Mouse (Mus musculus) cerebral cortex, adult 2 months (tissue): ENCODE measurements around the gene C77080.

Experiments
- WGBS: fragments of 180-500 bp; shearing (Covaris S2); methylation state at CpG from one replicate; pipeline ENCODE4 v1.1.7; 2018; 5-methylcytosine and 5-hydroxymethylcytosine counted together

Gene C77080

DNA sequence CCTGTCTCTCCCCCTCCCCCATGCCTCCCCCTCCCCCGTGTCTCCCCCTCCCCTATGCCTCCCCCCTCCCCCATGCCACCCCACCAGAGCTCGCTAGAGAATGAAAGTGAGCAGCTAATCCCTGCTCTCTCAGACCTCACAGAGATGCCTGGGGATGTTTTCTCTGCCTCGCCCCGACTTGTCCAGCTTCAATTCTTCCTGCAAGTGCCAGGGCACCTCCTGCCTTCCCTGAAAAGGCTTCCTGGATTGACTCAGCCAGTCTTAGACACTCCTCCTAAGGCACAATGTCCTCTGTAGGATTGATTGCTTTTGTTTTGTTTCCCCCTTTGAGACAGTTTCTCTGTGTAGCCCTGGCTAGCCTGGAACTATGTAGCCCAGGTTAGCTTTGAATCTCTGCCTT, at the start of gene C77080:
Gene C77080, minus strand, starts transcription at position 209 of the 400 bp plus-strand sequence.
- WGBS = 35% methylated on average over 3 of the region's 4 CpGs

DNA sequence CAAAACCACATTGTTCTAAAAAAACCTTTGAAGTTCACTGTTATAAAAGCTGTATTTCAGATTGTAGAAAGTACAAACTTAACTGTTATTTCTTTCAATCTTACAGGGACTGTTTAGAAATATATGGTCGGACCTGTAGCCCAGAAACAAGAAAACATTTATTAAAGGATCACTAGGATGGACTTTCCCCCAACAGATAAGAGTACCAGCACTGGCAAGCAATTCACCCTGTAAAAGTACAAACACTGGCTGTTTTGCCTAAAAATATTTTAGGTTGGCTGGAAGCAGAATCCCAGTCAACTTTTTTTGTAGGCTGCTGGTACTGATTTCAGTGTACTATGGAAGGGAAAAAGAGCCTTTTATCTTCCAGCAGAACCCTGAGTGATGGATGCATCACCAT, 46.7 kb upstream of the C77080 start:
- 96% methylated on average over 1 of the region's 1 CpGs for WGBS

DNA sequence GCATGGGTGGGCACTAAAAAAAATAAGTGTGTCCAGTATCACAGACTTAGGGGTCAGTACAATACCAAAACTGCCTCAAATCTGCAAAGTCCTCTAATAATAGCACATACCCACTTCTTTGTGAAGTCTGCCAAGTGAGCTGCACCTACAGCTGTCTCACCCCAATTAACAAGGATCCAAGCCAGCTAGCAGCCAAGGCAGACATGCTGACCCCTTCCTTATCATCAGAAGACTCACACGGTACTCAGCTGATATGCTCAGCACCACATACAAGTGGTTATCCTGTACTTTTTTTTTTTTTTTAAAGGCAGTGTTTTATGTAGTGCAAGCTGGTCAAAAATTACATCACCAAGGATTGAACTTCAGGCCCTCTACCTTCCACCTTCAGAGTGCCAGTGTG, 43.1 kb upstream of the C77080 start:
- 38% methylated on average over 1 of the region's 1 CpGs for WGBS

DNA sequence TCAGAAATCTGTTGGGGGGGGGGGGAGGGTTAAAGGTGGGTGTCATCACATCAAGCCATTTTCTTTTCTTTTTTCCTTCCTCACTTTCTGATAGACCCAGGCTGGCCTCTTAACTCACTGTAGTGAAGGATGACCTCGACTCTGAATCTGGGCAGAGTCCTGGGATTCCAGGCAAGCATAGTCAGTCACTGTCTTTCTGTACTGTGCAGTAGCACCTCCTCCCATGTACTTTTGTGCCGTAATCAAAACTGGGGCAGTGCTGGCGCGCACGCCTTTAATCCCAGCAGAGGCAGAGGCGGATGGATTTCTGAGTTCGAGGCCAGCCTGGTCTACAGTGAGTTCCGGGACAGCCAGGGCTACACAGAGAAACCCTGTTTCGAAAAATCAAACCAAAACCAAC, 42.6 kb upstream of the C77080 start:
- WGBS = 70% methylated on average over 9 of the region's 9 CpGs

DNA sequence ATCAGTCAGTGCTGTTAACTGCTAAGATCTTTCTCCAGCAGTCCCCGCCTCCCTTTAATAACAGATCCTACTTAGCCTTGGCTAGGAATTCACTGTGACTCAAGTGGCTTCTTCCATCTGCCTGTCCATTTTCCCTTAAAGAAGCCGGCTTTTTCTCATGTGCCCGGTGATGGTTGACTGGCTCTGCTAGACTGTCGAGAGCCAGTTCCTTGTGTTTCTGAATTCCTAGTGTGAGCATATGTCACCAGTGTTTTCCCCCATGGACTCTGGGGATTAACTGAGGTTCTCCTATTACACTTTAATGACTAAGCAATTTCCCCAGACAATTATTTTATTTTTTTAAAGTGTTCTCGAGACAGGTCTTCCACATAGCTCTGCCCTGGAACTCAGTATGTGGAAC, 42.2 kb upstream of the C77080 start:
- 76% methylated on average over 5 of the region's 5 CpGs for WGBS

DNA sequence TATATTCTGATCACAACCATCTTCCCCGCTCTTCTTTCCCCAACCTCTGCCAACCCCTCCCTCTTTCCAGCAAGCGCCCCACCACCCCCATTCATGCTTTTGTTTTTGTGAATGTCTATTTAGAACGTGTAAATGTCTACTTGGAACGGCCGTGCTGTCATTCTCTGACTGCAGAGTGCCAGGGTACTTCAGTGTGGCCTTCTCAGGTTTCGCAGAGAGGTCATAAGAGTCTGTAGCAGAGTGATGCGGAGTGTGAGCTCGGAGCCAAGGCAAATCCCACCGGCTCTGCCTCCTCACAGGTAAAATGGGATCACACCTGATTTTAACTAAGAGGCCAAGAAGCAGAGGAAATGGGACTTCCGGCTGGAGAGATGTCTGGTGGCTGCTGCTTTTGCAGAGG, 37.9 kb upstream of the C77080 start:
- 67% methylated on average over 10 of the region's 10 CpGs for WGBS

DNA sequence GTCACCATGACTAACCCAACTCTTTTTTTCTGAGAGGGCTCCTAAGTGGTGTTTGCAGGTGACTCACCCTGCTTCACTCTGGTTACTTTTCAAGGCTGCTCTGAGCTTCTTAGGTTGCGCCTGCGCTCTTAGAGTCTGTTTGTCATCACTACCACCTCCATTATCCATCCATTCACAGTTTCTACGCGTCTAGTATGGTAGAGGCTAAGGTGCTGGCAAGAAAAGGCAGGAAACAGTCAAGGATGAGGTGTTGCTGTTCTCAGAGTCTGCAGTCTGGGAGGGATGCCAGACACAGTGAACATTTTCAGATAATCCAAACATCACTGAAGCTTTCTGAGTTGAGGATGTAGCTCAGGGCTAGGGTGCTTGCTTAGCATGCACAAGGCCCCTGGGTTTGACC, 36.5 kb upstream of the C77080 start:
- 52% methylated on average over 4 of the region's 4 CpGs for WGBS

DNA sequence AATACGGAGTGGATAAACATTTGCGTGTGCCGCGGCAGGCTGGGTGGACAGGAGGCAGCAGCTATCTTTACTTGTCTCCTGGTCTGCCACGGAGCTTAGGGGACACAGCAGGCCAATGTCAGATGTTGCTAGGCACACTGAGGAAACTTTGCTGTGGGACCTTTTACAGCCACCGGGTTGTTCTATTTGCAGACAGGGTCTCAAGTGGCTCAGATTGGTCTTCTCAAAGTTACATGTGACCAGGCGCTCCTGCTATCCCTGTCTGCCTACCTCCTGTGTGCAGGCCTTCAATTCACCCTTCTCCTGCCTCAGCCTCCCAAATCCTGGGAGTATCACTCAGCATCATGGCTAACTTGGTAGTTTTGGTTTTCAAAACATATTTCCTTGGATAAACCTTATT, 34.9 kb upstream of the C77080 start:
- WGBS = 79% methylated on average over 7 of the region's 7 CpGs

DNA sequence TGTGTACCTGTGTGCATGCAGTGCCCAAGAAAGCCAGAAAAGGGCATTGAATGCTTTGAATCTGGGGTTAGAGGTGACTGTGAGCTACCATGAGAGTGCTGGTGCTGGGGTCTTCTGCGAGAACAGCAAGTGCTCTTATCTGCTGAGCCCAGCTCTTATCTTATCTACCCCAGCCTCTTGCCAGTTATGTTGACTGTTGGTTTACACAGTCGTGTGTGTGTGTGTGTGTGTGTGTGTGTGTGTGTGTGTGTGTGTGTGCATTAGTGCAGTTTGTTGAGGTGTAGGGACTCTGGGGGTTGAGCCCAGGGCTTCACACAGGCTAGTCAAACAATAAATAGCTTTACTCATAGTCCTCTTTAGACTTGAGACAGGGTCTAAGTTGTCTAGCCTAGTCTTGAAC, 34.0 kb upstream of the C77080 start:
- 91% methylated on average over 2 of the region's 2 CpGs for WGBS

DNA sequence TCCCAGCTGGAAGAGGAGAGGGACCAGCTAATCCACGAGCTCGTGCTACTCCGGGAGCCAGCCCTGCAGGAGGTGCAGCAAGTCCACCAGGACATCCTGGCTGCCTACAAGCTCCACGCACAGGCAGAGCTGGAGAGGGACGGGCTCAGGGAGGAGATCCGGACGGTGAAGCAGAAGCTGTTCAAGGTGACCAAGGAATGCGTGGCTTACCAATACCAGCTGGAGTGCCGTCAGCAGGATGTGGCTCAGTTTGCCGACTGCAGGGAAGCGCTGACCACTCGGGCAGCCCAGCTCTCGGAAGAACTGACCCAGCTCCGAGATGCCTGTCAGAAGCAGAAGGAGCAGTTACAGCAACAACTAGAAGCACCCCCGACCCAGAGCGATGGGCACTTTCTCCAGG, 32.5 kb upstream of the C77080 start:
- WGBS = 63% methylated on average over 16 of the region's 16 CpGs

DNA sequence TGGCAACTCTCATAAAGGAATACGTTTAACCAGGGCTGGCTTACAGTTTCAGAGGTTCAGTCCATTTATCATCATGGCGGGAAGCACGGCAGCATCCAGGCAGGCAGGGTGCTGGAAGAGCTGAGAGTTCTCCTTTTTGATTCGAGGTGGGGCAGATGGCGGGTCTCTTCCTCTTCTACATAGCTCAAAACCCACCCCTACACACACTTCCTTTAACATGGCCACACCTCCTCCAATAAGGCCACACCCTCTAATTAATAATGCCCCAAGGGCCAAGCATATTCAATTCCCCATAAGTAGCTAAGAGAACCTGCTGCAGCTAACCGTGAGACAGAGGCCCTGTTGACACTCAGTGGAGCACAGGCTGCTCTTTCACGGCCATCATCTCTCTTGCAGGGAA, 31.6 kb upstream of the C77080 start:
- 81% methylated on average over 7 of the region's 7 CpGs for WGBS

DNA sequence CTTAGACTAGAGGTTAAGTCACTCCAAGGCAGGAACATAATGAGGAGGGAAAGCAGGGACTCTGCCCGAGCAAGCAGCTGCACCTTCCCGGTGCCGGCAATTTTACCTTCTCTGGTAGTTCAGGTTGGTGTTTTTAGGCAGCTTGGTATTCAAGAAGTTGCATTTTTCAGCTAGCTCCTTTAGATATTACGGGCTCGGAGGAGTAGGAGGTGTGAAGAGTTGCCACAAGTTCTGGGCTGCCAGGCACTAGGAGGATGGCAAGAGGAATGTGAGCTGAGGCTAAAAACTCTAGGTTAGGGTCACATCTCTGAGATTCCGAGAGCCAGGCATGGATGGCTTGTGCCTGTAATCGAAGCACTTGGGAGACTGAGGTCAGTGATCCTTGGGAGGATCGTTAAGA, 28.5 kb upstream of the C77080 start:
- WGBS = 63% methylated on average over 8 of the region's 8 CpGs

DNA sequence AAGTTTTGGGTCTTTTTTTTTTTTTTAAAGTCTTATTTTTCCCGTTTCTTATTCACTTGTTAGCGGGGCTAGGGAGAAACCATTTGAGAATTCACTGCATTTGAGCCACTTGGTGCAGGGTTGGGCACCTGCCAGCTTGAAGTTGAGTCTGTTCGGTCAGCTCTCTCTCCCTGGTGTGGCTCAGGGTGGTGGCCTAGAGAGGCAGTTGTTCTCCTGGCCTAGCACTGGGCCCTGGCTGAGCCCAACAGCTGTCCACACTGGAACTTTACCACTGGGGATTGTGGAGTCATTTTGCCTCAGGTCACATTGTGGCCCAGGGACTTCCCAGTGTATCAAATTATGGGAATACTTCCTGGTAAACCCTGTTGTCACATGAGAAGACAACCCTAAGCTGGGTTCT, 26.9 kb upstream of the C77080 start:
- WGBS = 45% methylated on average over 3 of the region's 3 CpGs

DNA sequence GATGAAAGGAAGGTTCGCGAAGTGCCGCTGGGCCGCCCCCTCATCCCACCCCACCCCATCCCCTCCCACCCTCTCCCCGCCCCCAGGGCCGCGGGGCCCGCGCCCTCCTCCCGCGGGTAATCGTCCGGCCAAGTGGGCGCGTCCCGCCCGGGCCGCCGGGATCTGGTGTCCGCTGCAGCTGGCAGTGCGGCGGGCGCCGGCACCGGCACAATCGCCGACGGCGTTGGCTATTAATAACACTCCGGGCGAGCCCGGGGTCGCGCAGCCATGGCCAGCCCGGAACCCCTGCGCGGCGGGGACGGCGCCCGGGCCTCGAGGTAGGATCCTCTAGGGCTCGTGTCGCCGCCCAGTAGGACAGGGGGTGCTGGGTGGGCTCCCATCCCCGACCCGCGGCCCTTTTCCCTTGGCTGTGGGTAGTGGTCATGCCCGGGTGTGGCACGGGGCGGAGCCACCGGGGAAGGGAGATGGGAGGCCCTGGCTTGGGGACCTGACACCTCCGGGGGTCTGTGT, 26.3 kb upstream of the C77080 start, which contains the start of gene Sync:
Gene Sync, plus strand, starts transcription at position 146 of the 510 bp plus-strand sequence.
- 3% methylated on average over 51 of the region's 53 CpGs for WGBS

DNA sequence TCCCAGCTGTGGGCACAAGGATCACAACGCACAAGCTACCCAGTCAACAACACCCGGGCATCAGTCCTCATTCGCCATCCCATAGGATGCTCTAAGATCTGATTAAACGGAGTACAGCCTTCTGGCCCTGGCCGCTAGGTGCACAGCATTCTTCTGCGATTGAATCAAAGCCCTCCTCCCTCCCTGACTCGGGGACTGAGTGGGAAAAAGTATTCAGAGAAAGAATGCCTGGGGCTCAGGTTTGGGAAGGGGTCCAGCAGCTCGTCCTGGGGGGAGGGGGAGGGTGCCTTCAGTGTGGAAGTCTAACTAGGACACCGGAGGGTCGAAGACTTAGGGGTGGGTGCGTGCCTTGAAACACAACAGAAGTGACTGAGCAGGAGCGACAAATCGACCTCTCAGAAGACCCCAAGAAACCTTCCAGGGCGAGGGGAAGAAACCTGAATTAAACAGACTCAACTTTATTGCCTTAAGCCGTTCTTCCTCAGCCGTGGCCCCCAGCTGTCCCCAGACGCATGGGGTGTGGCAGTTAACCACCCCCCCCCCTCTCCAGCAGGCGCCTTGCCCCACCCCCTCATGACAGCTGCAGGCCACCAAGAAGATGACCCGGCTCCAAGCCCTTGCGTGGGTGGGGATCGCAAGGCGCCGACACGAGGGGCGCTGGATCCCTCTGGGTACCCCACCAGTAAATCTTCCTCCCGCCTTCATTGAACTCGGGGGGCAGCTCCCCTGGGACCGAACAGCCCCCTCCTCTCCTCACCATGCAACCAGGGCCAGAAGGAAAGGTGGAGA, 25.7 kb upstream of the C77080 start:
- 5% methylated on average over 28 of the region's 28 CpGs for WGBS

DNA sequence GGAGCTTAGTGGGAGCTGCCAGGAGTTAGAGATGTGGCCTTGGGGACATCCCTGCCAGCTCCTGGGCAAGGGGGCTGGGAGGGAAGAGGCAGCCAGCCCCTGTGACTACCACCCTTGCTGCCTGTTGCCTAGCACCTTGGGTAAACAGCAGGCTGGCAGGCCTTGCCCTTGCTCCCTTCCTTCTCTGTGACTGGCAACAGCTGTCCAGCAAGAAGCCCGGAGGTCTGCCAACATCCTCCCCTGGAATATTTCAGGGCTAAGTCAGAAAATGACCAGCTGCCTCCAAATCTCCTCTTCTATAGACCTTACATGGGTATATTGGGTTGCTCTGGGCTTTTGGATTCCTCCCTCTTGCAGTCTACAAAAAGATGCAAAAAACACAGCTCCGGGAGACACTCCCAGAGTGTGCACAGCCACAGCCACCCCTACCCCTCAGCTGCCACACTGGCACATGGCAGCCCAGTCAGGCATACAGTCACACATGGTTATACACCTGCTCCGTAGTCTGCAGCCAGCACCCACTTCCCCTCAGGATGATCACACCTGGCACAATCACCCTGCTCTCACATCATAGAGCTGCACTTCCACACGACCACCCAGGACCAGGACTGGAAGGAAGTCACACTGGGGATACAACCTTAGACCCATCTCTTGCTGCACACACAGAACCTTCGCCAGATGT, 24.9 kb upstream of the C77080 start:
- WGBS = 46% methylated on average over 5 of the region's 5 CpGs

DNA sequence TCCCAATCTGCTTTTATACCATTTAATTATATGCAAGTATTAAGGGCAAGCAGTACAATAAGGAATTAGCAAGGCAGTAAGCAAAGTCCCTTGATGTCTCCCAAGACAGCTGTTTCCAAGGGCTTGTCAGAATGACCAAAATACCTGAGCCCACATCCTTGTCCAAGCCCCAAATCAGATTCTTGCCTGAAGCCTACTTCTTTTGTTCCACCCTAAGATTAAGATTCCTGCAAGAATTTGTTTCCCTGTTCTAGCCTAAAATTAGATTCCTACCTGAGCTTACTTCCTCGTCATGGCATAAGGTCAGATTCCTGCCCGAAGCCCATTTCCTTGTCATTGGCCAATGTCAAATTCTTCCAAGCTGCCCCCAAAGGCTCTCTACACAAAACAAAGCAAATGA, 23.5 kb upstream of the C77080 start:
- WGBS = 81% methylated on average over 2 of the region's 2 CpGs

DNA sequence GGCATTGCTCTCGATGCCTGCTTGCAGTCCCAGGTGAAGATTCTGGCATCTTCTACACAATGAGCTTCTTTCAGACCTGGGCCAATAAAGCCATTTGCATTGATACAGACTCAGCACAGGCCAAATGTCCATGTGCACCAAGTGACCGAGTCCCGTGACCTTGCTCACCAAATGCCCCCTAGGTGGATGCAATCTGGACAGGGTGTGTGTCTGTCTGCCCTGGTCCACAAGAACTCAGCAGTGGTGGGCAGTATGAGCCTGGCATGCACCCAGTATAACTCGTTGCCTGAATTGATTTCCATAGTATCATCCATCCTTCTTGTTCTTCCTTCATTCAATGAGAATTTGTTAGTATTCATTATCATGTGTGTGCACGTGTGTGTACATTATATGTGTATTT, 22.0 kb upstream of the C77080 start:
- WGBS = 84% methylated on average over 5 of the region's 5 CpGs

DNA sequence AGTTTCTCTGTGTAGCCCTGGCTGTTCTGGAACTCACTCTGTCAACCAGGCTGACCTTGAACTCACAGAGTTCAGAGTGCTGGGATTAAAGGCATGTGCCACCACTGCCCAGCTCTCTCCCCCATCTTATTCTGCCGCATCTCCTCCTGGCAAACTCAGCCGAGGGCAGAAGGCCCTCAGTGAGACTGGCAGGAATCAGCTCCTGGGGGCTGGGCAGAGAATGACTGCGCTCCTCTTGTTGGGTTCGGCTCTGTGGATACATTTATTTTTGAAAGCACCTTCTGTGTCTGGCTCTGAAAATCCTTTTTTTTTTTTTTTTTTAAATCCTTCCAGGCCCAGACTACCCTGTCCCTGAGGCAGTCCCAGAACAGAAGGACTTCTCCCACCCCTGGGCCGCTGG, 21.6 kb upstream of the C77080 start:
- 67% methylated on average over 5 of the region's 5 CpGs for WGBS

DNA sequence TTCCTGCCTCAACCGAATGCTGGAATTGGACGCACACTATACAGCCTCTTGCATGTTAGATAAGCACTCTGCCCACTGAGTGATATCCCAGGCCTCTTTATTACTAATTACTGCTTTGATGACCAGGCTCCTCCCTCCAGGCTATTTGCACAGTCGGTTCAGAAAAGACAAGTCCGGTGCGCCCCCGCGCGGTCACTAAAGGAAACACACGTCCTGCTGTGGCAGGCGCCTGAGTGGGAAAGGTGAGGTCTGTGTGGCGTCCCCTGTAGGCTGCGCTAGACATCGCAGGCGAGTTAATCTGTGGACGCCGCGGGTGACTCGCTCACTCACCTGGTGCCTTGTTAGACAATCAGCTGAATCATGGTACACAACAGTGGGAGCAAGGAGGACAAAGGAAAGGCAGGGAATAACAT, 15.3 kb upstream of the C77080 start:
- 2% methylated on average over 18 of the region's 18 CpGs for WGBS

DNA sequence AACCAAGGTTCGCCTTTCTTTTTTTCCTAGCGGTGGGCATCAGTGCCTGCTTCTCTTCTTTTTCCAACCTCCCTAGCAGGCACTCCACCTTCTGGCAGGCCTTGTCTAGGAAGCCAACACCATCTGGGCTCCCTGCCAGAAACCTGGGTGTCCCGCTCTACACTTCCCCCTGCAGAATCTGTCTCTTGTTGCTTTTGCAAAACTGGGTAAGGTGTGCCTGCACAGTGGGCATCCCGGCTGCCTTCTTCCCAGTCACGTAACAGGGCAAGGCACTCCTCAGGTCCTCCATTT, 11.5 kb upstream of the C77080 start:
- WGBS = 31% methylated on average over 5 of the region's 5 CpGs

DNA sequence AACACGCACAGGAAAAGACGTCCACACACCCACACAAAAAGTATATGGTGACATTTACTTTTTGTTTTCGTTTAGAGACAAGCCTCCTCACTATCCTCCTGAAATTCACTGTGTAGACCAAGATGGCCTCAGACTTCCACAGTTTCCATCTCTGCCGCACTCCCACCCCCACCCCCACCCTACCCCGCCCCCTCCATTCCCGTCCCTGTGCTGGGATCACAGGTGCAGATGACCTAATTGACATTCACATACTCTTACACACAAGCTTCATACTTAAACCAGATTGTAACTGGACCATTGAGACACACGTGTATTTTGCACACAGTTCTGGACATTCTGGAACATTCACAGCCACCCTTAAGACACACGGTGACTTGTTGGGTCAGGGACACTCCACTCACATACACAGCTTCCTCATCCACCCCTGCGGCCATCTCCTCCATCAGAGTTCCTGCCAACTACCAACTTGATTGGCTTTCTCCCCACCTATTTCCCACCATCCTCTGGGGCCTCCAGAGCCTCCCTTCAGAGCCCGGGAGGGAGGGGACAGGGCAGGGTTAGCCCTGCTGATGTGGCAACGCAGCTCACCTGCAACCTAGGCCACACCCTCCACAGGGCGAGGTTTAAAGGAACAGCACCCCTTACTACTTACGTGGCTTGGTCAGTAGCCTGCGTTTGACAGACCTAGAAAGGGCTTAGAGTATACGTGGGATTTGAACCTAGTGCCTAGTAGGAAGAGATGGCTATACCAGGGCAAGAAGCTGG, 11.0 kb upstream of the C77080 start:
- 42% methylated on average over 15 of the region's 15 CpGs for WGBS

DNA sequence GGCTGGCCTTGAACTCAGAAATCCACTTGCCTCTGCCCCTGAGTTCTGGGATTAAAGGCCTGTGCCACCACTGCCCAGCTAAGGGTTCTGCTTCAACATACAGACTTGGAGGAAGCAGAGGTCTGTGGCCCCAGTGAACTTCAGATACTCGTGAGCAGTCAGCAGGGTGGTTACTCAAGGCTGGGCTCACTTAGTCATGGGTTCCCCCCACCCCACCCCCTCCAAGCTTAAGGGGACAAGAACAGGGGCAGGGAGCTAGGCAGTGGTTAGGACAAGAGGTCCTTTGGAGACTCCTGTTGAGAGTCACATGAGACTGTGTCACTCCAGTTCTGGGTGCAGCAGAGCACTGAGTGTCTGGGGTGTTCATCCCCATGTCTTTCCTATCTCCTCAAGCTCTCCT, 7.5 kb upstream of the C77080 start:
- 63% methylated on average over 1 of the region's 1 CpGs for WGBS
